Mouse (Mus musculus) erythroid progenitor cell, adult 5-6 weeks (primary cell): ENCODE results near the gene Hnrnpul2. TPM values are rescaled to one million over a fixed set of nuclear protein-coding genes. Genes with fewer than 3 reads are reported as not detected.
"Not testable (repeated sequence)": the region's sequence is repeated elsewhere in the genome, so short reads cannot be mapped to it uniquely, and the experiment has no call there.

Experiments used
- ATAC-seq: replicated peaks from 2 replicates; pipeline ENCODE4 v1.8.0; 2016; ENCODE audit warnings: moderate number of reproducible peaks, mild to moderate bottlenecking, moderate TSS enrichment, inconsistent platforms; ENCODE audit not compliant: poor library complexity, low FRiP score, severe bottlenecking
- total RNA-seq, 2 experiments: library from RNA; stranded (forward) in 1 of 2; stranded (reverse) in 1 of 2; fragments of 150-400 nt in 1 of 2; fragments of 186-747, 209-891 nt in 1 of 2; gene quantifications; 2 replicates each; pipeline versions ENCODE4 v1.2.3 to v1.2.4; 2015 to 2017; ENCODE audit warnings: low replicate concordance in 2 of 2

The Hnrnpul2 gene
- total RNA-seq, 2 experiments from 2014 or later = 54.9 to 160 TPM

DNA sequence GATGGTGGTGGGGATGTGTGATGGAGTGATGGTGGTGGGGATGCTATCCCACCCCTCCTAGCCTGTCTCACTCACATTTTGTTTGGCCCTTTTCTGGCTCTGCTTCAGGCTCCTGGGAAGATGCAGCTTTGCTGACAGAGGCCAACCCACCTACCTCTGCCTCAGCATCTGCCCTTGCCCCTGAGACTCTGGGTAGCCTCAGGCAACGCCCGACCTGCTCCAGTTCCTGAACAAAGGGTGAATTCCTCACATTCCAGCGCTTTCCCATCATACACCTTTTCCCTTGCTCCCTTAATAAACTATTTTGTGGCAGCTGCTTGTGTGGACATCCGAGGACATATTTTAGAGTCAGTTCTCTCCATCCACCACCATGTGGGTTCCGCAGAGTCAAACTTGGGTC is 28.5 kb downstream of the Hnrnpul2 start:
- ATAC-seq = no peak

DNA sequence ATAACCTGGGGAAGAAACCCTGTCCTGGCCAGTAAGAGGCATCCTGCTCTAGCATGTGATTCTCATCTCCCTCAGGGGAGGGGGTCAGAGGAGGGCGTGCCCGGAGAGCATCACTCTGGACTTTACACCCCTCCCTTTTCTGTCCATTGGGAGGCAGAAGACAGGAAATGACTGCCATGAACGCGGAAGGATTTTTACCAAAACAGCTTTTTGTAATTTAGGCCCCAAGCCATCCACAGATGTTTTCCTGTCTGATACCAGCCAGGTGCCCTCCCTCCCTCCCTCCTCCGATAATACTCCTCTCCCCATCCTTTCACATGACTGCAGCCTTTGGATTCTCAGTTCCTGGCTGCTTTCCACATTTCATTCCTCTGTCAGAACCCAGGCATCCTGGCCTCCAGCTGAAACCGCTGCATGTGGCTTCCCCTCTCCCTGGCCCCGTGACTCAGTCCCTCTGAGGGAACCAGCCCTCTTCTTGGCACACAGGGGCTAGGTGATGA is 30.6 kb downstream of the Hnrnpul2 start, which contains the start of gene Lrrn4cl:
Gene Lrrn4cl, plus strand, starts transcription at position 367 of the 500 bp plus-strand sequence.
- ATAC-seq = no peak

DNA sequence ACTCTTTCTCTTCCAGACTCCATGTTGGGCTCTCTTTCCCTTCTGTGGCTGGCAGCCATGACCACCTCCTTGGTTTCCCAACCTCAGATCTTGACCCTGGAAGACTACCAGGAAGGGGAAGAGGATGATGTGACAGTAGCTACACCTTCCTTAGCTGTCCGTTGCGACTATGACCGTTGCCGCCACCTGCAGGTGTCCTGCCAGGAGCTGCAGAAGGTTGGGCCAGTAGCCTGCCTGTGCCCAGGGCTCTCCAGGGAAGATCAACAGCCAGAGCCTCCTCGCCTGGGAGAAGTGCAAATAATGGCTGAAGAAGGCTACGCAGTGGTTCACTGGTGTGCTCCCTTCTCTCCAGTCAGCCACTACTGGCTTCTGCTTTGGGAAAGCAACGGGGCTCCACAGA is 31.8 kb downstream of the Hnrnpul2 start:
- ATAC-seq = no peak

DNA sequence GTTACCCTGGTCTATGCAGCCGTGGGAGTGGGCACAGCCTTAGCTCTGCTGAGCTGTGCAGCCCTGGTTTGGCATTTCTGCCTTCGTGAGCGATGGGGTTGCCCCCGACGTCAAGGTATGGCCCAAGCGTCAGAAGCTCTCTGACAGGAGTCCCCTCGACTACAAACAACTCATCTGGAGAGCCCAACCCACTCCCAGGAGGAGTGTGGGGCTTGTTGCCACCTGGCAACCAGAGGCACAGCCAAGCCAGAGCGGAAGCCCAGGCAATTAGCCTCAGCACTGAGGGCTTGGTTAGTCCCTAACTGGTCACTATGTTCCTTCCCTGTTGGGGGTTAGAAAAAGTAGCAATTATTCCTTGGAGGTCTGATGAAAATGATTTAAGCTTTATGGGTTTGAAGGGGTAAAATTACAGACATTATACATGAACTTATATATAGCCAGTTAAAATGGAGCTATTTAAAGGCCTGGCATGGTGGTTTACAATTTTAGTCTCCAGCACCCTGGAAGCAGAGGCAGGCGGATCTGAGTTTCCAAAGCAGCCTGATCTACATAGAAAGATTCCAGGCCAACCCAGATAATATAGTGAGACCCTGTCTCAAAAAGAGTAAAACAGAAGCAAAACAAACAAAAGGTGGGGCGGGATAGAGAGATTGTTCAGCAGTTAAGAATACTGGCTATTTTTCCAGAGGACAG is 32.6 kb downstream of the Hnrnpul2 start:
- no peak for ATAC-seq

DNA sequence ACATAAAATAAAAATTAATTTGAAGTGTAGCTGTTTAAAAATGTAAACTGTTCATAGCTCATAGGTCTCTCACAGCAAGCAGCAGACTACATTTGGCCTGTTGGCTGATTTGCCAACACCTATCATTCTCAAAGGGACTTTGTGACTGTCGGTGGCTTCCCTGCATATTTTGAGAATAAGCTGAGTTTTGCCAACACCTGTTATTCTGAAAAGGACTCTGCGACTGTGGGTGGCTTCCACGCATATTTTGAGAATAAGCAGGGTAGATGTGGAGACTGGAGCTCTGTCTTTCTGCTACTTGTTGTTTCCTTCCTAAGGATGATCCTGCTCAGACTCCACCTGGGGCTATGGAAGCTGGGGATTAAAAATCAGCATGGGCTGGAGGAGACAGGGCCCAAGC is 33.3 kb downstream of the Hnrnpul2 start:
- no peak for ATAC-seq

DNA sequence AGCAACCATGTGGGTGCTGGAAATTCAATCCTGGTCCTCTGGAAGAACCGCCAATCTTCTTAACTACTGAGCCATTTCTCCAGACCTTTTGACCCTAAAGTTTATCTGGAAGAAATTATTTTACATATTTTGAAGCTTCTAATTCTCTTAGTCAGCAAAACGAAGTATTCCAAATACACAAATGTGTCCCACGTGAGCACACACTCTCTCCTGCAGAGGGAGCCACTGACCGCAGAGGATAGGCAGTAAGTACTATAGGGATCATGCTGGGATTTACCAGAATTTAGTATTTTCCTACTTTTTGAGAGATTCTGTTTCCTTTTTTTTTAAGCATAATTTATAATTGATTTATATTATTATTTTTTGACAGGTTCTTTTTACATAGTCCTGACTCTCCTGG is 37.9 kb downstream of the Hnrnpul2 start:
- ATAC-seq = peak; percentile 81

DNA sequence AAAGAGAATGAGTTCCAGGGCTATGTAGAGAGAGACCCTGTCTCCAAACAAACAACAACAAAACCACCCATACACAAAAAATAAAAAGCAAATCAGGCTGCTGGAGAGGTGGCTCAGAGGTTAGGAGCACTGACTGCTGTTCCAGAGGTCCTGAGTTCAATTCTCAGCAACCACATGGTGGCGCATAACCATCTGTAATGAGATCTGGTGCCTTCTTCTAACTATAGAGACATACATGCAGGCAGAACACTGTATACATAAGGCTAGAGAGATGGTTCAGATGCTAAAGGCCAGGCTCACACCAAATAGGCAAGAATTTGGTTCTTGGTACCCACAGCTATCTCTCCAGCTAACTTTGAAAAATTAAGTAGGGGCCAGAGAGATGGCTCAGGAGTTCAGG is 39.2 kb downstream of the Hnrnpul2 start:
- ATAC-seq = no peak

DNA sequence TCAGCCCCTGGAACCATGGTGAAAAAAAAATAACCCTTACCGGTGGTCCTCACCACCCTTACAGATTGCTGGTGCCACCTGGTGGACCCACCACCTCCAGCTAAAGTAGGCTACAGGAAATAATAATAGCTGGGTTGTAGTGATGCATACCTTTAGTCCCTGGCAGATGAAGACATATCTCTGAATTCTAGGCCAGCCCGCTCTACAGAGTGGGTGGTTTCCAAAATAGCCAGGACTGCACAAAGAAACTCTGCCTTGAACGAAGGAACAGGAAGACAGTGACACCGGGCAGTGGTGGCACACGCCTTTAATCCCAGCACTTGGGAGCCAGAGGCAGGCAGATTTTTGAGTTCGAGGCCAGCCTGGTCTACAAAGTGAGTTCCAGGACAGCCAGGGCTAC is 44.5 kb downstream of the Hnrnpul2 start:
- no peak for ATAC-seq

DNA sequence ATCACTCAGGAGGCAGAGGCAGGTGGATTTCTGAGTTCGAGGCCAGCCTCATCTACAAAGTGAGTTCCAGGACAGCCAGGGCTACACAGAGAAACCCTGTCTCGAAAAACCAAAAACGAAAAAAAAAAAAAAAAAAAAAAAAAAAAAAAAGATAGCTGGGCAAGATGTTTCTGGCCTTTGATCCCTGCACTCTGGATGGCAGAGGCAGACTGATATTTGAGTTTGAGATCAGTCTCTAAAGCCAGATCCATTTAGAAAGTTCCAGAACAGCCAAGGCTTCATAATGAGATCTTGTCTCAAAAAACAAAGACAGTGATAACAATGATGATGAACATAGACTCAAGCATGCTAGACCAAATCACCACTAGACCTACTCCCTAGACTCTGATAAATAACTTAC is 50.6 kb downstream of the Hnrnpul2 start:
- not testable (repeated sequence) for ATAC-seq

DNA sequence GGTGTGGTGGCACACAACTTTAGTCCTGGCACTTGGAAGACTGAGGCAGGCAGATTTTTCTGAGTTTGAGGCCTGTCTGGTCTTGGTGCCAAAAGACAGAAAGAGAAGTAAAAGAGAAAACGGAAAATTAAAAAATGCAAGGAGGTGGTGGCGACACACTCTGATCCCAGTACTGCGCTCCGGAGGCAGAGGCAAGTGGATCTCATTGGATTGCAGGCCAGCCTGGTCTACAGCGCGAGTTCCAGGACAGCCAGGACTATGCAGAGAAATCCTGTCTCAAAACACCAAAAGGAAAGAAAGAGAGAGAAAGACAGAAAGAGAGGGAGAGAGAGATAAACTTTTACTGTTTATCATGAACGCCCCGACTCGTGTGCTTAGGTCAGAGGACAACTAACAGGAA is 51.0 kb downstream of the Hnrnpul2 start:
- ATAC-seq = peak; percentile 28

DNA sequence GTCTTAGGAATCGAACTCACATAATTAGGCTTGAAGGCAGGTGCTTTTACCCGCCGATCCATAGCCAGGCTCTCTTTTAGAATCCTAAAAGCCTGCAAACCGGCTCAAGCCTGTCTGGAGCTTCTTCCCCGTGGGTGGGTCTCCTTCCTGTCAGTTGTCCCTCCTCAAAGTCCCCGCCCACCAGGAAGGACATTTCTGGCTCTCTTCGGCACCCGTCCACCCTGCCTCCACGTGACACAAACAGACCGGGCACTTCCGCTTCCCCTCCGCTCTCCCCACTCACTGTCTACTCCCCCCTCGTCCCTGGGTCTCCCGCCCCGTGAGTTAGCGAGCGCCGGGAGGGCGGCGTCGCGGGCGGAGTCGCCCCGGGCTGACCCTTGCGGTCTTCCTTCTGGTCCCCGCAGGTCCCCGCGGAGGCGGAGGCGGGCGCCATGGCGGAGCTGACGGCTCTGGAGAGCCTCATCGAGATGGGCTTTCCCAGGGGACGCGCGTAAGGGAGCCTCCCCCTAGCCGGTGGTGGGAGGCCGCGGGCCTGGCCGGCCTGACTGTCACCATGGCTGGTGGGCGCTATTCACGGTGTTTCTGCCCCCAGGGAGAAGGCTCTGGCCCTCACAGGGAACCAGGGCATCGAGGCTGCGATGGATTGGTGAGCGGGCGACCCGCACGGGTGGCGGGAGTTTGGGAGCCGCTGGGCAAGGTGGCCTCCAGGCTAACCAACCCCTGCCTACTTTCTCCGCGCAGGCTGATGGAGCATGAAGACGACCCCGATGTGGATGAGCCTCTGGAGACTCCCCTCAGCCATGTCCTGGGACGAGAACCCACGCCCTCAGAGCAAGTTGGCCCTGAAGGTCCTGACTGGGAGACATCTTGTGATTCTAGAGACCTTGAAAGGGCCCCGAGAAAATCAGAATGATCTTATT is 51.7 kb downstream of the Hnrnpul2 start, which contains the start of gene Ubxn1:
Gene Ubxn1, plus strand, starts transcription at position 230 of the 920 bp plus-strand sequence.
- peak; percentile 99 for ATAC-seq

DNA sequence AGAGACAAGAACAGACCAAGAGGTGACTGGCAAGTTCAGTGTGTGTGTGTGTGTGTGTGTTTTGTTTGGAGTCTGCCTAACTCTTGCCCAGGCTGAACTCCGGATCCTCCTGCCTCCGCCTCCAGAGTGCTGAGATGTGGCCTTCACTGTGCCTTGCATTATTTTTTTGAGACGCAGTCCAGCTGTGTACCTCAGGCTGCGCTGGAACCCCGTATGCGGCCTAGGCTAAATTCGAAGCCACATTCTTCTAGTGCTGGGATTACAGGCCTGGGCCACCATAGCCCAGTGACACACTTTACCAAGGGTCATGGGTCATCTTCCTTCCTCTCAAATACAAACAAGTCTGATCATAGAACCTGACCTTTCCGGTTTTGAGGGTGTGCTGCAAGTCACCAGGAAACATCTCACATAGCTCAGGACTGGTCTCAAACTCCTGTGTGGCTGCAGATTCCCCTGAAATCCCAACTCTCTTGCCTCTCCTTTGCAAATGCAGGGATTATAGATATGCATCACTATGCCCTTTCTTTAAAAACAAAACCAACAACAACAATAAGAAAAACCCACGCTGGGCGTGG is 52.5 kb downstream of the Hnrnpul2 start:
- no peak for ATAC-seq

DNA sequence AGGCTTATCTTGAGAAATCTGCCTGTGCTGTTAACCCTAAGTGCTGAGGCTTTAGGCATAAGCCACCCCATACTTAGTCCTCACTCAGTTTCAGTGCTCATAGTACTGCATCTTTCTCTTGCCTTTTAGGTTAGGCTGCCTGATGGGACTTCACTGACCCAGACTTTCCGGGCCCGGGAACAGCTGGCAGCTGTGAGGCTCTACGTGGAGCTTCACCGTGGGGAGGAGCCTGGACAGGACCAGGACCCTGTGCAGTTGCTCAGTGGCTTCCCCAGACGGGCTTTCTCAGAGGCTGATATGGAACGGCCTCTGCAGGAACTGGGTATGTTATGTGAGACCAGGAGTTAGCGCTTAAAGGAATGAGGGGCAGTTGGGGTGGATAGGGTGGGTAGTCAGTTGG is 55.2 kb downstream of the Hnrnpul2 start:
- no peak for ATAC-seq

DNA sequence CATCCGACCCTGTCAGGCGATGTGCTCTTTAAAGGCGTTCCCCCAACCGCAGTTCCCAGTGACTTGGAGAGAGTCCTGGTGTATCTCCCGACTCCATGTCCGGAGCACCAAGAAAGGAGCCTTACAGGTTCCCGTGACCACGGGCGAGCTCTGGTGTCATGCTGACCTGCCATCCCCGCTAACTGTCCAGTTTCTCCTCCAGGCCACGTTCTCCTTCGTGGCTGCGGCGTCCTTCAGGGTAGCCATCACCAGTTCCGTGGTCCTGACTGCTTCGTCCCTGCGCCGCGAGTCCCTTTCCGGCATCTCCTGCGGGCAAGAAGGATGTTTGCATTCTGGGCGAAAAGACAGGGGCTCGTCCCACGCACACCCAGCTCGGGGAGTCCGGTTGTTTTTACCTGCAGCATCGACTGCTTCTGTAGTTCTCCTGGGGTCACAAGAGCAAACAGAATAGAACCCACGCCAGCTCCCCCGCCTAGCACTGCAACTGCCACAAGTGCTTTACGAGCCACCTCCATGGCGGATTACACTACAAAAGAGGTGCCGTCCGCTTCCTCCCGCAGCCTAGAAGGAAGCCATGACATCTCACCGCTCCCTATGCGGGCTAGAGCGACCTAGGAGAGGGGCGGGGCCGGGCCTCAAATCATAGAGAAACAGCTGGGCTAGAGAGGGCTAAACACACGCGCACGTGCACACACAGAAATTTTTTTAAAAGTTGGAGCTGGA is 60.7 kb downstream of the Hnrnpul2 start, which contains the start of gene Uqcc3:
Gene Uqcc3, minus strand, starts transcription at position 613 of the 723 bp plus-strand sequence.
- ATAC-seq = peak; percentile 98

DNA sequence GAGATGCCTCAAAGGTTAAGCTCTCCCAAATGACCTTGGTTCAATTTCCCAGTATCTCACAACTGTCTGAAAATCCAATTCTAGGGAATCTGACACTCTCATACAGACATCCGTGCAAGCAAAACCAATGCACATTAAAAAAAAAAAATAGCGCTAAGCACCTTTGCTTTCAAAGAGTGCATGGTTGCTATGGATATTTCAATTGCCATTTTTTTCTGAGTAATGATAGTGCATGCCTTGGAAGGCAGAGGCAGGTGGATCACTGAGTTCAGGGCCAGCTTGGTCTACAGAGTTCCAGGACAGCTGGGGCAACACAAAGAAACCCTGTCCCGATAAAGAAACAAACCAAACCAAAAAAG is 61.2 kb downstream of the Hnrnpul2 start:
- no peak for ATAC-seq

DNA sequence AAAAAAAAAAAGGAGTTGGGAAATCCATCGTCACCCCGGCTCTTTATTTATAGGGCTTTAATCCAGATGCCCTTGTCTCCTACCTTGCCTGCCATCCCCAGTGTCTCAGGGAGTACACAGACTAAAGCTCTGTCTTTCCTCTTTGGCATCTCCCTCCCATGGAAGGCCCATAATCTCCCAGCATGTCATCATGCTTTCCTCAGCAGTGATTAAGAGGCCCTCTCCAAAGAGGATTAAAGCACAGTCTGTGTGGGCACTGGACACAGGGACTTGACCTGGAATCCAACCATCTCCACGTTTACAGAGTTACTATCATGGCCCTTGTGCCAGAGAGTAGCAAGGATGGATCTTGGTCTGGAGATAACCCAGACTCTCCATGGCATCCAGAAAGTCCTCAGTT is 63.8 kb downstream of the Hnrnpul2 start, which contains the start of the genes Lbhd1 and Gm49403:
Gene Lbhd1, plus strand, starts transcription at position 117 of the 400 bp plus-strand sequence.
Gene Gm49403, plus strand, starts transcription at position 315 of the 400 bp plus-strand sequence.
- ATAC-seq = no peak
